Mouse (Mus musculus): Measurements from ENCODE around the gene Zfp664. TPM values are rescaled to one million over a fixed set of nuclear protein-coding genes. Genes with fewer than 3 reads are reported as not detected.

Zfp664 gene
- total and polyA plus RNA-seq, 2 experiments from 2014 or later, result 42.5 to 63.6 TPM

- 81% methylated on average over 3 of the region's 3 CpGs for WGBS
- H3K27me3 ChIP-seq (ENCODE audit: insufficient read depth, low read length), result no peaks in the 10 kb centered on the region
These were observed 13.5 kb upstream of the Zfp664 start for GRCm38 (mm10) chr5:124848994-124849393.

DNA sequence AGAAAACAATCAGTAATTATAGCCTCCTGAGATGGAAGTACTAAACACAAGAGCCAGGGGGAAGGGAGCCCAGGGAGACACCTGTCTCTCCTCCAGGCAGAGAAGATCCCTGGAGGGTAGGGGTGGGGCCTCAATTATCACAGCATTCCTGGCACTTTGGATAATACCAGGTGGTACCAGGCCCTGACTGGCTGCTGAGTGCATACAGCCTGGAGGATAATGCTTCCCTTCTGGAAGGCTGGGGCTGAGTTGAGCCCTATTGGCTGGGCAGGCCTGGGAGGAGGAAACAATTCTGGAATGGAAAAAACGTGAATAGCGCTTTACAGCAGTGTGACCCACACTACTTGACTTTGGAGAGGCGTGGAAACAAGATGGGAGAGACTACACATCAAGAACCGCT, 10.9 kb upstream of the Zfp664 start:
- ATAC-seq (no peak), DNase-seq (ENCODE audit: low spot score) (no peak)
- Histone ChIP-seq H3K9ac (replicated peaks; ENCODE audit: low read length) (no peak overlapping the region), H3K27me3 (ENCODE audit: insufficient read depth, low read length) (no peaks in the 10 kb centered on the region), H3K36me3 (ENCODE audit: insufficient read depth, low read length) (no peaks in the 10 kb centered on the region), H3K9me3 (ENCODE audit: low read length) (no peaks in the 10 kb centered on the region), H3K27ac (no peak overlapping the region), H3K4me2 (ENCODE audit: low read depth, low read length) (no peak overlapping the region), H3K4me3 (ENCODE audit: low read length) (no peak overlapping the region), H3K4me1 (ENCODE audit: insufficient read depth, low read length) (no peaks in the 10 kb centered on the region)
- TF ChIP-seq CTCF (IDR thresholded peaks at IDR 0.05; ENCODE audit: low read depth), result no peak
- 57% methylated on average over 4 of the region's 4 CpGs for WGBS

More at GRCm38 (mm10) chr5:124848994-124849393, 13.5 kb upstream of the Zfp664 start:
- Histone ChIP-seq H3K4me2 (ENCODE audit: low read depth, low read length) (no peak overlapping the region), H3K27ac (no peak overlapping the region), H3K36me3 (ENCODE audit: insufficient read depth, low read length) (no peaks in the 10 kb centered on the region), H3K9ac (replicated peaks; ENCODE audit: low read length) (no peak overlapping the region), H3K4me1 (ENCODE audit: insufficient read depth, low read length) (0 out of 2 replicates have a peak, but pooled peaks cover under 1% of the 10 kb centered on the region), H3K4me3 (ENCODE audit: low read length) (no peak overlapping the region), H3K9me3 (ENCODE audit: low read length) (no peaks in the 10 kb centered on the region)
- no peak for TF ChIP-seq CTCF (IDR thresholded peaks at IDR 0.05; ENCODE audit: low read depth)
- ATAC-seq (no peak), DNase-seq (ENCODE audit: low spot score) (no peak)

DNA sequence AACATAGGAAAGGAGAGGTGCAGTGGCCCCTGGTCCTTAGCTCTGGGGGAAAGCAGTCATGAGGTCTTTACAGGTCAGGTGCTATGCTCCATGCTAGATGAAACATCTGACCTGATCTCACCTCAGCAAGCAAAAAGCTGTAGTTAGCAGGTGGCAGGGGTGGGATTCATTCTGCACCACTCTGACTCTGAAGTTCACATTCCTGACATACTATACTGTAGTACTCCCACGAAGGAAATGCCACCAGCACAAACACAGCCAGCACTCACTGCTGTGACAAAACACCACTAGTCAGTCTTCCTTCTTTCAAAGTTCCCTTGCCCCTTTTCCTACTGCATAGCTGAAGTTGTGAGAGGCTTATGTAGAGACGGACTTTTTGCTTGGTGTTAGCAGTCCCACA, 10.2 kb upstream of the Zfp664 start:
- 41% methylated on average over 2 of the region's 2 CpGs for WGBS
- Histone ChIP-seq H3K4me2 (ENCODE audit: low read depth, low read length) (no peak overlapping the region), H3K9me3 (ENCODE audit: low read length) (no peaks in the 10 kb centered on the region), H3K36me3 (ENCODE audit: insufficient read depth, low read length) (no peaks in the 10 kb centered on the region), H3K27ac (no peak overlapping the region), H3K4me3 (ENCODE audit: low read length) (no peak overlapping the region), H3K4me1 (ENCODE audit: insufficient read depth, low read length) (no peaks in the 10 kb centered on the region), H3K9ac (replicated peaks; ENCODE audit: low read length) (no peak overlapping the region), H3K27me3 (ENCODE audit: insufficient read depth, low read length) (no peaks in the 10 kb centered on the region)
- no peak for DNase-seq (ENCODE audit: low spot score)
- ATAC-seq, result no peak
- TF ChIP-seq CTCF (IDR thresholded peaks at IDR 0.05; ENCODE audit: low read depth), result no peak

DNA sequence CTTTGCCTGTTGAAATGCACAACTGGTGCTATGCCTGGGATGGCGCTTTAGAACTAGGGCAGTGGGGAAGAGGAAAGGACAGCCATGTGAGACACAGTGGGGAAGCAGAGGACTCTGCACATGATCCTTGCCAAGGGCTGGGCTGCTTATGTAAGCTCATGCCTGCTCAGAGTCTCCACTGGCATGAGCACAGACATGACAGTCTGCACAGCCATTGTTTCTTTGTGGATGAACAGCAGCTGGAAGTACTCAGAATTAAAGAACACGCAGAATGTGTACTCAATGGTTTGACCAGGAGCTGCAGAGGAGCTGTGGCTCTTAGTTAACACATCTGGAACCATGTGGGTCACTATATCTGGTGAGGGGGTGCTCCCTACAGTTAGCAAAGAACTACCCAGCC, 9.4 kb upstream of the Zfp664 start:
- ATAC-seq, result no peak
- WGBS, result 76% methylated on average over 2 of the region's 2 CpGs

DNA sequence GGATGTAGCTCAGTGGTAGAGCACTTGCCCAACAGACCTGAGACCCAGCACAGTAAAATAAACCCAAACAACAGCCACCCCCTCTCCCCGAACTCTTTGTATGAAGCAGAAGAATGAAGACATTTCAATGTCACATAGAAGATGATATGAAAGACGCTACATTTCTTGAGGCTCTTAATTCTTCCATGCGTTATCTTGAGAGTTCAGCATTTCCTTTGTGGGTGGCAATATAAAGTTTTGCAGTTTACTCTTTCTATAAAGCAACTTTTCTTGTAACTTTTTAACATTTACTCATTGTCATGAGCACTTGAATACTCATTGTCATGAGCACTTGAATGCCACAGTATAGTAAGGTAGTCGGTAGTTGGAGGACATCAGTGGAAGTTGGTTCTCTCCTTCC, 8.3 kb upstream of the Zfp664 start:
- H3K4me3 ChIP-seq (ENCODE audit: low read length), result no peak overlapping the region
- no peak for TF ChIP-seq CTCF (IDR thresholded peaks at IDR 0.05; ENCODE audit: low read depth)
- DNase-seq (ENCODE audit: low spot score) (no peak), ATAC-seq (no peak)
- H3K4me2 ChIP-seq (ENCODE audit: low read depth, low read length), result no peak overlapping the region
- H3K27ac ChIP-seq, result no peak overlapping the region
- H3K9me3 ChIP-seq (ENCODE audit: low read length), result no peaks in the 10 kb centered on the region
- H3K4me1 ChIP-seq (ENCODE audit: insufficient read depth, low read length), result no peaks in the 10 kb centered on the region
- H3K36me3 ChIP-seq (ENCODE audit: insufficient read depth, low read length), result no peaks in the 10 kb centered on the region
- no peaks in the 10 kb centered on the region for H3K27me3 ChIP-seq (ENCODE audit: insufficient read depth, low read length)
- 94% methylated on average over 4 of the region's 4 CpGs for WGBS
- no peak overlapping the region for H3K9ac ChIP-seq (replicated peaks; ENCODE audit: low read length)

More for the DNA sequence above, 9.4 kb upstream of the Zfp664 start:
- H3K4me1 ChIP-seq (ENCODE audit: insufficient read depth, low read length), result no peaks in the 10 kb centered on the region
- H3K27ac ChIP-seq, result no peak overlapping the region
- no peaks in the 10 kb centered on the region for H3K36me3 ChIP-seq (ENCODE audit: insufficient read depth, low read length)
- H3K4me3 ChIP-seq (ENCODE audit: low read length), result no peak overlapping the region
- no peaks in the 10 kb centered on the region for H3K9me3 ChIP-seq (ENCODE audit: low read length)
- no peak for DNase-seq (ENCODE audit: low spot score)
- H3K9ac ChIP-seq (replicated peaks; ENCODE audit: low read length), result no peak overlapping the region
- TF ChIP-seq CTCF (IDR thresholded peaks at IDR 0.05; ENCODE audit: low read depth), result no peak
- H3K4me2 ChIP-seq (ENCODE audit: low read depth, low read length), result no peak overlapping the region
- H3K27me3 ChIP-seq (ENCODE audit: insufficient read depth, low read length), result no peaks in the 10 kb centered on the region

GRCm38 (mm10) chr5:124860013-124860412, 2.5 kb upstream of the Zfp664 start:
- no peak overlapping the region for H3K9ac ChIP-seq (replicated peaks; ENCODE audit: low read length)
- peak; percentile 84 for TF ChIP-seq CTCF (IDR thresholded peaks at IDR 0.05; ENCODE audit: low read depth)
- no peak overlapping the region for H3K27ac ChIP-seq
- H3K36me3 ChIP-seq (ENCODE audit: insufficient read depth, low read length), result no peaks in the 10 kb centered on the region
- peak overlapping the region; percentile 90 for H3K4me2 ChIP-seq (ENCODE audit: low read depth, low read length)
- DNase-seq (ENCODE audit: low spot score) (peak; percentile 61), ATAC-seq (no peak)
- 17% methylated on average over 5 of the region's 5 CpGs for WGBS
- H3K9me3 ChIP-seq (ENCODE audit: low read length), result no peaks in the 10 kb centered on the region
- H3K27me3 ChIP-seq (ENCODE audit: insufficient read depth, low read length), result no peaks in the 10 kb centered on the region
- peaks cover 6% of the 10 kb centered on the region for H3K4me1 ChIP-seq (ENCODE audit: insufficient read depth, low read length)
- H3K4me3 ChIP-seq (ENCODE audit: low read length), result no peak overlapping the region

GRCm38 (mm10) chr5:124861463-124861862, 1.0 kb upstream of the Zfp664 start:
- ATAC-seq, result no peak
- Histone ChIP-seq H3K36me3 (ENCODE audit: insufficient read depth, low read length) (no peaks in the 10 kb centered on the region), H3K4me1 (ENCODE audit: insufficient read depth, low read length) (peaks cover 6% of the 10 kb centered on the region), H3K4me2 (ENCODE audit: low read depth, low read length) (peak overlapping the region; percentile 90), H3K9ac (replicated peaks; ENCODE audit: low read length) (peak overlapping the region; percentile 88), H3K4me3 (ENCODE audit: low read length) (peak overlapping the region; percentile 98), H3K9me3 (ENCODE audit: low read length) (no peaks in the 10 kb centered on the region), H3K27ac (peak overlapping the region; percentile 92), H3K27me3 (ENCODE audit: insufficient read depth, low read length) (no peaks in the 10 kb centered on the region)
- no peak for TF ChIP-seq CTCF (IDR thresholded peaks at IDR 0.05; ENCODE audit: low read depth)
- 0% methylated on average over 31 of the region's 33 CpGs for WGBS
- peak; percentile 20 for DNase-seq (ENCODE audit: low spot score)
